Mouse (Mus musculus) heart, postnatal 25 days (tissue): ENCODE results near the gene 1110004F10Rik. TPM values are rescaled to one million over a fixed set of nuclear protein-coding genes. Genes with fewer than 3 reads are reported as not detected.
"Not testable (repeated sequence)": the region's sequence is repeated elsewhere in the genome, so short reads cannot be mapped to it uniquely, and the experiment has no call there.

Experiments
- DNase-seq: peaks from one replicate; pipeline ENCODE4 v3.0.0; 2022; ENCODE audit warnings: low spot score
- intact Hi-C: fragments of 180-260 bp; cut with DNase I; formaldehyde crosslinking; loops from one replicate; pipeline ENCODE4 v1.15.1; 2025
- total RNA-seq, 2 experiments: library from RNA; stranded (reverse); gene quantifications; 2 replicates each; pipeline ENCODE4 v1.2.3; 2021

1110004F10Rik gene
- total RNA-seq, 2 experiments from 2014 or later: 51.5 to 53.2 TPM

GRCm38 (mm10) chr7:116084366-116084765, 45.2 kb downstream of the 1110004F10Rik start, which contains the start of gene Gm4353:
Gm4353 (minus strand) TSS chr7:116084635.
- intact Hi-C loops, DNase-seq: not testable (repeated sequence)

DNA sequence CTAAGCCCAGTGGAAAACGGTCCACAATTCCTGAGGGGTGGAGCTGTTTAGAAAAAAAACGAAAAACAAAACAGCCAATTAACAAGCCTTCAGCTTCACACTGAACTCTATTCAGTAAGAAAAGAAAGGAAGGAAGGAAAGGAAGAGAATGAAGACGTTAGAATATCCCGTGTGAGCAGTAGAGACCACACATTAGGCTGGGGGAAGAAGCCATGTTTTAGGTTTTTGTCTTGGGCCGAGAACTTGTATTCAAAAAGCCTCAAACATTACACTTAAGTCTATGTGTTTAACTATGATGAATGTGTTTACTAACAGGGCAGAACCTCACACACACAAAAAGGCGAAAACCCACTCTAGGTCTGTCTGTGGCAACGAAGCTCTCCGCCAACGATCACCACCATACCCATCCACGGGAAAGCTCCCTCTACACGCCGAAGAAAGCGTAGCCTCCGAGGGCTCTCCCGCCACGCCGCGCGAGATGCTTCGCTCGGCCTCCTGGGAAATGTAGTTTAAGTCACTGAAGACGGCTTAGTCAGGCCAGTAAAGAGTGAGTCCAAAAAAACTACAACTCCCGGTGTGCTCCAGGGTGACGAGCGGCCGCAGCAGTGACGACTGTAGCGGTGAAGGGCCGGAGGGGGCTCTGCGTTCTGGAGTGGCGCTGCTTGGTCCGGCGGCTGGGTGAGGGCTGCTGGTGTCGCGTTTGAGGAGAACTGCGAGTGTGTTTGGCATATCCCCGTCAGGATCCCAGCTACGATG, 53.7 kb downstream of the 1110004F10Rik start:
- intact Hi-C loops: no loop called here
- DNase-seq: peak; percentile 92

- no peak for DNase-seq
- intact Hi-C loops: no loop called here
These were observed 54.3 kb downstream of the 1110004F10Rik start for GRCm38 (mm10) chr7:116093466-116093850.

- no peak for DNase-seq
- intact Hi-C loops: no loop called here
These were observed 60.8 kb downstream of the 1110004F10Rik start for GRCm38 (mm10) chr7:116099952-116100528.

GRCm38 (mm10) chr7:116103091-116103490, 63.9 kb downstream of the 1110004F10Rik start:
- DNase-seq: no peak
- intact Hi-C loops: no loop called here

- intact Hi-C loops: no loop called here
- no peak for DNase-seq
These were observed 71.5 kb downstream of the 1110004F10Rik start for GRCm38 (mm10) chr7:116110661-116111060.

DNA sequence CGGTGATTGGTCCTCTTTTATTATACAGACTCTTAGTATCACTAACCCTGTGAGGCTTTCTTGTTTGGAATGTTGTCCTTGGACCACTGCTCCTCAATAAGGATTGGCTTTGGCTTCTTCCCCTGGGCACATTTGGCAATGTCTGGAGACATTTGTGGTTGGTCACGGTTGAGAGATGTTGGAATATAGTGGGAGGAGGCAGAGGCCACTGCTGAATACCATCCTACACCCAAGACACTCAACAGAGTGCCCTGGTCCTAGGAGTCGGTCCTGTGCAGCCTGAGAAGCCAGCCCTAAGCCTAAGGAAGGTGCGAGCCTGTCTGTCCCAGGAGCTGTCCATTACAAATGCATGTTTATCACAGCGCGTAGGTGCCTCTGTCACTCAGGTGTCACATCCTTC, 72.3 kb downstream of the 1110004F10Rik start:
- intact Hi-C loops: no loop called here

DNA sequence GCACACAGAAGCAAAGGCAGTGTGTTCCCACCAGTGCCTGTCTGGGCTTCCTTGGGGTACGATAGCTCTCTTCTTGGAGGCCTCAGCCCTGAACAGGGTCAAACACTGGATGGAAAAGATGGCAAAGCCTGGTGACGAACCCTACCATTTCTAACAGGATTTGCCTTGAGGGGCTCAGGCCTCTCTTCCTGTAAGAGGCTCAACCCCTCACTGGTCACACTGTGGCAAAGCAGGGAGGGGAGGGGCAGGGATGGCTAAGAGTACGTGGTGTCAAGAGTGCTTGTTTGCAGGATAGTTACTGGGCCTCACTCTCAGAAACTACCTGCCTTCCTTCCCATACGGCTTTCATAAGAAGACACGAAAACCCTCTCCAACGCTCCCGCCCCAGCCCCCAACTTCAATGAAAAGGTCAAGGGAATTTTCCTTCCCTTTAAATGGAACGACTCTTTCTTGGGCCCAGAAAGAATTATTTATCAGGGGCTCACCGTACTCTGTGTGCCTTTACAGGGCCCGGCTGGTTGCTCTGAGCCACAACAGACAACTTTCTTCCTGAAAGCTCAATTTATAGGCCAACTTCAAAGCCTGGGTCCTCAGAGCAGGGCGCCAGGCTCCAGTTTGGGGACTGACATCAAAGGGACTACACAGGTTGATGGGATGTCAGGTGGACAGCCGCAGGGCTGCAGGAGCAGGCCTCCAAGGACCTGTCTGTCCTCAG, 76.2 kb downstream of the 1110004F10Rik start:
- intact Hi-C loops: no loop called here
- DNase-seq: no peak

More for the DNA sequence above, 72.3 kb downstream of the 1110004F10Rik start:
- DNase-seq: no peak

DNA sequence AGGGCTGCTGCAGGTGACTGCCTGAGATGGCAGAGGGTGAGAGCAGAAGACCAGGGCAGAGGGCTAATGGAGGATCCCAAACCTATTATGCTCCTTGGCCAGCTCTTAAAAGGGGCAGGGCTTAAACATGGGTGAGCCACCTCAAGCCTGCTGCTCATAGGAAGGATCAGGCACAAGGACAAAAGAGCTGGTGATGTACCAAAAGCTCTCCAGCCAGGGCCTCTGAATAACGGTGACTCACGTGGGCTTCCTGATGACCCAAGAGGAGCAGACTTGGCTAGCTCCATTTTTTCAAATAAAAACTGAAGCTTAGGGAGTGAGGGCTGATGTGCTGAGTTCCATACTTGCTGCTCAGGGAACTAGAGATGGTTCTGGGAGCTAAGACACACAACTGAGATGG, 76.8 kb downstream of the 1110004F10Rik start:
- intact Hi-C loops: no loop called here
- DNase-seq: no peak

GRCm38 (mm10) chr7:116119306-116119857, 80.2 kb downstream of the 1110004F10Rik start:
- intact Hi-C loops: no loop called here
- DNase-seq: no peak

- intact Hi-C loops: no loop called here
- DNase-seq: no peak
These were observed 81.5 kb downstream of the 1110004F10Rik start for GRCm38 (mm10) chr7:116120737-116121136.

GRCm38 (mm10) chr7:116121202-116121601, 82.0 kb downstream of the 1110004F10Rik start:
- no peak for DNase-seq
- intact Hi-C loops: no loop called here

DNA sequence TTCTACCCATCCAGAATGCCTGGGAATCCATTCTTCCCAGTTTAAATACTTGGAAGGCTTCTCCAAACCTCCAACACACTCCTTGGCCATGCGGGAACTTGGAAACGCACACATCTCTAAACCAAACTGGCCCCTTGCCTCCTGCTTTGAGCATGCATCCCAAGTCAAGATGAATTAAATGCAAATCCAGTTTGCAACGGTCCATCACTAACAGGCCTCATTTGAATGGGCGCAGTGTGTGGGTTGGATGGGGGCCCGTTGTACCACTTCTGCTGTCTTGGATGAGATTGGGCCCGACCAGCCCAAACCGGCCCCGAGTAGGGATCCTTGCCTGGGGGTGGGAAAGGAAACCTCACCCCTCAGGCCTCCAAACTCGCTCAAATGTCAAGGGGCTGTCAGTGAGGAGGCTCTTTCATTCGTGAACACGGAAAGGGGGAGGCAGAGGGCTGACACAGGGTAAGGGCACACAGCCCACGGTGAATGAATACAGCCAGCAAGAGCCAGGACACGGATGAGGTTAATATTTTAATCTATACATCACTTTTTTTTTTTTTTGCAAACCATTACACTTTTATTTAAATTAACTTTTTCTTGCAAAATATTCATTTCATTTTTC, 83.9 kb downstream of the 1110004F10Rik start:
- DNase-seq: no peak
- intact Hi-C loops: no loop called here

GRCm38 (mm10) chr7:116123597-116123985, 84.4 kb downstream of the 1110004F10Rik start:
- intact Hi-C loops: no loop called here
- DNase-seq: no peak

DNA sequence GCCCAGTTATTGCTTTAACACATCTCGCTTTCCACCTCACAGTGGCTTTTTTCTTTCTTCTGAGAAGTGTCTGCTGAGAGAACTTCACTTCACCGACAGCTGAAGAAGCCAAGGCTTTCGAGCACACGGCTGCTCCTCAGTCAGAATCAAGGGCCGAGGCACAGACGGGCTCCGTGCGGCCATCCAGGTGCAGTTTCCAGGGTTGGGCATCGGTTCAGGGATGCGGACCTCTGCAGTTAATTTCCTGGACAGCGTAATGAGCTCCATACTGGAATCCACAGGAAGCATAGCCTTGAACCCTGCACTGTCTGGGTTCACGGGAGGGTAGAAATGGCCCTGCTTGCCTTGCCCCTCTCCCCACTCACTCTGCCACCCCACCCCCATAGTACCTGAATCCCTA, 84.9 kb downstream of the 1110004F10Rik start:
- intact Hi-C loops: no loop called here

DNA sequence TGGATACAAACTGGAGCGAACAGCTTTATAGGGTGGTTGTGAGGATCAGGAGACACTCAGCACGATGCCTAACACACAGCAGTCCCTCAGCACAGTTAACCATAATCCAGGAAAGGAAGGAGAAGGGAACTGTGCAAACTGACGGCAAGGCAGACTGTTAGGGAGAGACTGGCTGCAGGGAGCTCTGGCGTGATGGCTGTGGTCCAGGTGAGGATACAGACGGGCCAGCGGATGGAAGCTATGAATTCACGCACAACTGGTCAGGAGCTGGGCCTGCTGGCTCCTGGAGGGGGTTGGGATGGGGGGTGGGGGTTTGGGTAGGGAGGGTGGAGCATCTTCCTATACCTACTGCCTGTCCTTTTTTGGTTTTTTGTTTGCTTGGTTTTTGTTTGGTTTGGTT, 86.5 kb downstream of the 1110004F10Rik start:
- DNase-seq: no peak
- intact Hi-C loops: no loop called here

More for the DNA sequence above, 84.9 kb downstream of the 1110004F10Rik start:
- no peak for DNase-seq

GRCm38 (mm10) chr7:116127052-116127451, 87.9 kb downstream of the 1110004F10Rik start:
- intact Hi-C loops: no loop called here

GRCm38 (mm10) chr7:116128286-116128685, 89.1 kb downstream of the 1110004F10Rik start:
- no peak for DNase-seq
- intact Hi-C loops: no loop called here

More at GRCm38 (mm10) chr7:116127052-116127451, 87.9 kb downstream of the 1110004F10Rik start:
- DNase-seq: no peak

DNA sequence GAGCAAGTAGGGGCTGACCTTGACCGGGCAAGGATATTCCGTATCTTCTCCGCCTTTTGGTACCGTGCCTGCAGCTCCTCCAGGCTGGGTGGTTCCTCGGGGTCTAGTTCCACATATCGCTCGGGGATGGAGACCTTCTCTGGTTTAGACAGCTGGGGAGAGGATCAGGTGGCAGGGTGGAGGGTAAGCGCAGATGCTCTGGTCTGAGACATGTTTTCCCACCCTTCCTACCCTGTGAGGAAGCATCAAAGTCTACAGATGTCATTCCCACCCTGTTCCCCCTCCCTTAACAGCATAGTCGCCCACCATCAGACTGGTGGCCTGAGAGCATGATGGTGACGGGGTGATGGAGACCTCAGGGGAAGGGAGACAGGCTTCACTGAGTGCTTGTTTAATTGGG, 90.2 kb downstream of the 1110004F10Rik start:
- DNase-seq: no peak
- intact Hi-C loops: no loop called here

DNA sequence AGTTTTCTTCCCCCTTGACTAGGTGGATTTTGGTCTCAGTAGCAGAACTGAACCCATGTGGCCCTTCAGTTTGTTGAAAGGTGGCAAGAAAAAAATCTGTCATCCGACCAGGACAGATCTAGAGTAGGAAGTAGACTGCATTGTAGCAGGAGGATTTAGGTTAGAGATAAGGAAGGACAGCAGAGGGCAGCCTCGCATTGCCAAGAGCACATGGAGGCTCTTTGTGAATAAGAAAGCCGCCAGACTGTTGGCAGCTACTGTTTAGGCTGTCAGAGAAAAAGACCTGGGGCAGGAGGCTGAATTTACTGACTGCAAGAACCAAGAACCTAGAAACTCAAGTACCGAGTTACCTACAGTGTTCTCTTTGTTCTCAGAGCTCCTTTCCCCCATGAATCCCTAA, 92.2 kb downstream of the 1110004F10Rik start:
- intact Hi-C loops: loop anchor here (10.0 kb wide), 1 partner anchor 193 kb away; no protein-coding TSS in a partner anchor
- no peak for DNase-seq
